Mouse (Mus musculus) limb, embryonic 12.5 days (tissue): ENCODE data around the gene Angptl6. TPM values are rescaled to one million over a fixed set of nuclear protein-coding genes. Genes with fewer than 3 reads are reported as not detected.

Source experiments
- ATAC-seq: fragments of 200-750 bp; cut with Nextera tagmentation; 2 replicates; pipeline ENCODE4 v1.8.0; 2017; ENCODE audit warnings: low read depth, moderate TSS enrichment; ENCODE audit not compliant: insufficient number of reproducible peaks, insufficient read depth, low FRiP score, low TSS enrichment
- H3K27ac ChIP-seq: fragments of 300-500 bp; sonication (generic); 2 replicates; pipeline ENCODE4 v1.5.1; 2016; ENCODE audit warnings: mild to moderate bottlenecking, moderate library complexity
- H3K27me3 ChIP-seq: fragments of 300-500 bp; sonication (generic); 2 replicates; pipeline ENCODE4 v1.6.1; 2016; ENCODE audit warnings: mild to moderate bottlenecking, moderate library complexity
- H3K36me3 ChIP-seq: fragments of 300-500 bp; sonication (generic); 2 replicates; pipeline ENCODE4 v1.6.1; 2016; ENCODE audit warnings: mild to moderate bottlenecking, moderate library complexity
- H3K4me1 ChIP-seq: fragments of 300-500 bp; sonication (generic); replicated peaks from 2 replicates; pipeline ENCODE4 v1.6.1; 2016
- H3K4me2 ChIP-seq: fragments of 300-500 bp; sonication (generic); 2 replicates; pipeline ENCODE4 v1.6.1; 2016; ENCODE audit warnings: mild to moderate bottlenecking, moderate library complexity
- H3K4me3 ChIP-seq: fragments of 300-500 bp; sonication (generic); replicated peaks from 2 replicates; pipeline ENCODE4 v1.5.1; 2016; ENCODE audit warnings: mild to moderate bottlenecking
- H3K9ac ChIP-seq: fragments of 300-500 bp; sonication (generic); replicated peaks from 2 replicates; pipeline ENCODE4 v1.6.1; 2016; ENCODE audit warnings: mild to moderate bottlenecking, moderate library complexity
- H3K9me3 ChIP-seq: fragments of 300-500 bp; sonication (generic); 2 replicates; pipeline ENCODE4 v1.6.1; 2016; ENCODE audit warnings: mild to moderate bottlenecking, moderate library complexity
- WGBS: fragments of 180-500 bp; shearing (Covaris S2); methylation state at CpG from one replicate; pipeline ENCODE4 v1.1.7; 2016; 5-methylcytosine and 5-hydroxymethylcytosine counted together
- polyA plus RNA-seq: library from polyadenylated mRNA; unstranded; fragments of >200 nt; fragmentation: Nextera tagmentation; extraction: Ambion mirVana; gene quantifications from 2 replicates; pipeline ENCODE4 v1.2.1, GENCODE M21; 2016

The Angptl6 gene
- polyA plus RNA-seq, 1 experiment from 2014 or later = 2.3 TPM

- ATAC-seq = 0 out of 2 replicates have a peak, but pooled peaks have one; percentile 3
- H3K9me3 ChIP-seq = no peaks in the 10 kb centered on the region
- WGBS = 19% methylated on average over 10 of the region's 10 CpGs
Measured at GRCm38 (mm10) chr9:20878710-20879065, 839 bp downstream of the Angptl6 start.

DNA sequence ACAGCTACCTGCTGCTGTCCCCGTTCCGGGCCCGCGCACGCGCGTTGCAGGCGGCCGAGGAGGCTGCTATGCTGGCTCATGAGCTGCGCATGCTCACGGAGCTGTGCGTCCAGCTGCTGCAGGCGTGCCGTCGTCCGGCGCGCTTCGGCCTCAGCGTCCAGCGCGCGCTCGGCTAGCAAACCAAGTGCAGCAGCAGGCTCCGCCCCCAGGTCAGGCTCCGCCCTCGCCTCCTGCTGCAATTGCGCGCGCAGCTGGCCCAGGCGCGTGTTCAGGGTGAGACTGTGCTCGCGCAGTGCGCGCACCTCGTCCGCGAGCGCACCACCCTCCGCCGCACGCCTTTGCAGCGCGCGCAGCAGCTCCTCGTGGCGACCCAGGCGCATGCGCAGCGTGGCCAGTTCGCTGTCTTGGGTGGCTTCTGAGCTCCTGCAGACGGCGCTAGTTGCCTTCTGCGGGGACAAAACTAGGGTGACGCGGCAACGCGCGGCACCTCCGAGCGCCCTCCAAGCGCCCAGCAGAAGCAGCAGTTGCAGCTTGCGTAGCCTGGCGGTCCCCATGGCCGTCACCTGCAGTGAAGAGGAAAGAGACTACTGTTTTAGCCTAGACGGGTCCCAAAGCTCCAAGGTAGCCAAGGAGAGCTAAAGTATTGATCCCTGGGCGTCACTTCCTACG is 1.4 kb downstream of the Angptl6 start:
- Histone ChIP-seq H3K9ac (peak overlapping the region; percentile 74), H3K27ac (peak overlapping the region; percentile 92), H3K4me2 (peak overlapping the region; percentile 63), H3K4me3 (peak overlapping the region; percentile 44), H3K36me3 (no peaks in the 10 kb centered on the region), H3K27me3 (peaks cover under 1% of the 10 kb centered on the region; the same call in 1 of the 2 replicates), H3K9me3 (no peaks in the 10 kb centered on the region), H3K4me1 (0 out of 2 replicates have a peak, but pooled peaks cover 3% of the 10 kb centered on the region)
- under 1% methylated on average over 68 of the region's 69 CpGs for WGBS
- peak; percentile 94 for ATAC-seq

More at GRCm38 (mm10) chr9:20878710-20879065, 839 bp downstream of the Angptl6 start:
- no peaks in the 10 kb centered on the region for H3K36me3 ChIP-seq
- H3K27me3 ChIP-seq = no peaks in the 10 kb centered on the region; the same call in 1 of the 2 replicates
- peak overlapping the region; percentile 92 for H3K27ac ChIP-seq
- 0 out of 2 replicates have a peak, but pooled peaks cover 3% of the 10 kb centered on the region for H3K4me1 ChIP-seq
- H3K4me3 ChIP-seq = peak overlapping the region; percentile 44
- peak overlapping the region; percentile 63 for H3K4me2 ChIP-seq
- peak overlapping the region; percentile 74 for H3K9ac ChIP-seq

GRCm38 (mm10) chr9:20877118-20878040 is 2.1 kb downstream of the Angptl6 start:
- Histone ChIP-seq H3K4me1 (0 out of 2 replicates have a peak, but pooled peaks cover 3% of the 10 kb centered on the region), H3K4me3 (peak overlapping the region; percentile 44), H3K4me2 (peak overlapping the region; percentile 63), H3K9ac (no peak overlapping the region; the same call in 1 of the 2 replicates), H3K27me3 (peaks cover 4% of the 10 kb centered on the region), H3K36me3 (no peaks in the 10 kb centered on the region), H3K27ac (peak overlapping the region; percentile 29; the same call in 1 of the 2 replicates), H3K9me3 (no peaks in the 10 kb centered on the region)
- no peak; the same call in none of the 2 replicates for ATAC-seq
- WGBS = 36% methylated on average over 14 of the region's 14 CpGs

GRCm38 (mm10) chr9:20876318-20877117 is 3.0 kb downstream of the Angptl6 start:
- no peaks in the 10 kb centered on the region for H3K9me3 ChIP-seq
- H3K4me1 ChIP-seq = 0 out of 2 replicates have a peak, but pooled peaks cover 3% of the 10 kb centered on the region
- peaks cover 6% of the 10 kb centered on the region for H3K27me3 ChIP-seq
- no peak overlapping the region; the same call in 1 of the 2 replicates for H3K9ac ChIP-seq
- ATAC-seq = no peak
- no peak overlapping the region for H3K4me2 ChIP-seq
- 66% methylated on average over 8 of the region's 9 CpGs for WGBS
- H3K36me3 ChIP-seq = no peaks in the 10 kb centered on the region
- H3K27ac ChIP-seq = no peak overlapping the region
- no peak overlapping the region for H3K4me3 ChIP-seq

GRCm38 (mm10) chr9:20875021-20875790 is 4.3 kb downstream of the Angptl6 start:
- no peak for ATAC-seq
- Histone ChIP-seq H3K4me3 (no peak overlapping the region), H3K27me3 (peaks cover 19% of the 10 kb centered on the region), H3K9me3 (no peaks in the 10 kb centered on the region), H3K36me3 (no peaks in the 10 kb centered on the region), H3K4me2 (no peak overlapping the region), H3K9ac (0 out of 2 replicates have a peak overlapping the region, but pooled peaks have one; percentile 18), H3K27ac (no peak overlapping the region), H3K4me1 (0 out of 2 replicates have a peak, but pooled peaks cover 3% of the 10 kb centered on the region)
- 62% methylated on average over 23 of the region's 23 CpGs for WGBS

DNA sequence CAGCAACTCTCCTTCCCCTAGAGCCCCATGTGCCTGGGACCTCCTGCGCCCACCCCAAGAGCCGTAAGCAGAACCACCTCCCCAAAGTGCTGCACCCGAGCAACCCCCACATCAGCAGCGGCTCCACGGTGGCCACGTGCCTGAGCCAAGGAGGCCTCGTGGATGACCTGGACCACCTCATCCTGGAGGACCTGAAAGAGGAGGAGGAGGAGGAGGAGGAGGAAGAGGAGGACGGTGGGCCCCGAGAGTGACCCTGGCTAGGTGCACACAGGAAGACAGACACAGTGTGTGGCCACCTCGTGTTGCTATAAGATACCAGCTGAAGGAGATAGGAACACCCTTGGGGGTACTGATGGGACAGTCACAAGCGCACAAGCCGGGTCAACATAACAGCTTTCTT is 6.0 kb downstream of the Angptl6 start:
- no peak overlapping the region for H3K9ac ChIP-seq
- no peaks in the 10 kb centered on the region for H3K36me3 ChIP-seq
- no peak overlapping the region for H3K4me2 ChIP-seq
- H3K4me1 ChIP-seq = peaks cover 10% of the 10 kb centered on the region; the same call in 1 of the 2 replicates
- H3K4me3 ChIP-seq = no peak overlapping the region
- no peak for ATAC-seq
- no peaks in the 10 kb centered on the region for H3K9me3 ChIP-seq
- 85% methylated on average over 12 of the region's 12 CpGs for WGBS
- no peak overlapping the region for H3K27ac ChIP-seq
- H3K27me3 ChIP-seq = peaks cover 36% of the 10 kb centered on the region

GRCm38 (mm10) chr9:20872991-20873390 is 6.5 kb downstream of the Angptl6 start:
- no peak overlapping the region for H3K9ac ChIP-seq
- 87% methylated on average over 10 of the region's 10 CpGs for WGBS
- H3K4me3 ChIP-seq = no peak overlapping the region
- no peak for ATAC-seq
- no peak overlapping the region for H3K4me2 ChIP-seq
- peaks cover 12% of the 10 kb centered on the region; the same call in 1 of the 2 replicates for H3K4me1 ChIP-seq
- H3K9me3 ChIP-seq = no peaks in the 10 kb centered on the region
- H3K36me3 ChIP-seq = no peaks in the 10 kb centered on the region
- H3K27me3 ChIP-seq = peaks cover 41% of the 10 kb centered on the region
- H3K27ac ChIP-seq = no peak overlapping the region

DNA sequence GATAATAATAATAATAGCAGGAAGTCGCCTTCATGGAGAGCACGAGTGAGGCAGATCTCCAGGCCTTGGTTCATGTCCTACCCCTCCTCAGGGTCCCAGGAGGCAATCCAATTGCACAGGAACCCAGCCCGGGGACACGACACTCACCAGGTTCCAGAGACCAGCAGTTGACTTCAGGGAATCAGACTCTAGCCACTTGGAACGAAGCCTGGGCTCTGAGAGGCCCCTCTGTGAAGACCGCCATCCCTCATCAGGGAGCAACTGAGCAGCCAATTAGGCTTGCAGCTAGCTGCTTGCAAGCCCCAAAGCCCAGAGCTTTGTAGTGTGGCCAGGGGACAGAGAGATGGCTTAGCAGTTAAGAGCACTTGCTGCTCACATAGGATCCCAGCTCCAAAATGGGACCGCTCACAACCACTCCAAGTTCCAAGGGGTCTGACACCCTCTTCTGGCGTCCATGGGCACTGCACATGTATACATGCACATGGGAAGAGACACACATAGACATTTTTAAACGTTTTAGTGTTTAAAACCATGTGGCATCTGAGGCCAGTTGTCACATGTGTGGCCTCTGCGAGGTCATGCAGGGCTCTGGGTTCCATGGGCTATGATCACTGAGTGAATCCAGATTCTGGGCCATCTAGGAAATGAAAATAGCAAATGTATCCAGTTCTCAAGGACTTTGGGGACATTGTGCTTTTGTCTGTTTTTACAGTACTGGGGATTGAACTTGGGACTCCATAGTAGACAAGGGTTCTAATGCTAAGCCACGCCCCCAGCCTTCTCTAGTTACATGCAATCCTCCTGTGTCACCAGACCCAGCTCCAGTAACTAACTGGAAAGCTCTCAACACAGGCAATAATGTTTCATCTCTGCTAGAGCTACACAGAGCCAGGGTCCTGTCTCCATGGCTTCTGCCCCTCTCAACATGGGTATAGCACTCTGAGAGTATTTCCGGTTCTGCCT is 9.0 kb downstream of the Angptl6 start:
- Histone ChIP-seq H3K9me3 (no peaks in the 10 kb centered on the region), H3K4me3 (no peak overlapping the region), H3K4me1 (peaks cover 9% of the 10 kb centered on the region; the same call in 1 of the 2 replicates), H3K36me3 (no peaks in the 10 kb centered on the region), H3K27me3 (peaks cover 64% of the 10 kb centered on the region), H3K4me2 (no peak overlapping the region), H3K9ac (no peak overlapping the region), H3K27ac (no peak overlapping the region)
- ATAC-seq = no peak
- WGBS = 77% methylated on average over 12 of the region's 12 CpGs

- WGBS = 5% methylated on average over 19 of the region's 19 CpGs
- peak overlapping the region; percentile 55; the same call in 1 of the 2 replicates for H3K9ac ChIP-seq
Measured at GRCm38 (mm10) chr9:20869246-20869645, 10.3 kb downstream of the Angptl6 start.

More at GRCm38 (mm10) chr9:20869246-20869645, 10.3 kb downstream of the Angptl6 start:
- Histone ChIP-seq H3K9me3 (no peaks in the 10 kb centered on the region), H3K36me3 (no peaks in the 10 kb centered on the region), H3K27ac (no peak overlapping the region), H3K27me3 (peaks cover 68% of the 10 kb centered on the region), H3K4me3 (peak overlapping the region; percentile 41), H3K4me2 (peak overlapping the region; percentile 55), H3K4me1 (peaks cover 9% of the 10 kb centered on the region; the same call in 1 of the 2 replicates)
- no peak for ATAC-seq
